Mouse (Mus musculus) ES-Bruce4 (cell line): ENCODE measurements around the gene Tmem30b. TPM values are rescaled to one million over a fixed set of nuclear protein-coding genes. Genes with fewer than 3 reads are reported as not detected.

Experiments
- H3K27ac ChIP-seq: 2 replicates; pipeline ENCODE4 v1.5.1; 2012; ENCODE audit warnings: low read length, inconsistent platforms; ENCODE audit not compliant: insufficient read depth
- H3K27me3 ChIP-seq: 2 replicates; pipeline ENCODE4 v1.6.1; 2012; ENCODE audit warnings: mild to moderate bottlenecking, low read length, inconsistent platforms; ENCODE audit not compliant: control insufficient read depth, poor library complexity, insufficient read depth, severe bottlenecking
- H3K36me3 ChIP-seq: 2 replicates; pipeline ENCODE4 v1.6.1; 2012; ENCODE audit warnings: inconsistent platforms, mild to moderate bottlenecking, low read length, moderate library complexity; ENCODE audit not compliant: control insufficient read depth, poor library complexity, insufficient read depth, severe bottlenecking
- H3K4me1 ChIP-seq: one replicate; pipeline ENCODE4 v1.8.1; 2011; ENCODE audit warnings: low read length; ENCODE audit not compliant: control insufficient read depth, insufficient read depth
- H3K4me3 ChIP-seq: 2 replicates; pipeline ENCODE4 v1.5.1; 2011; ENCODE audit warnings: low read depth, mild to moderate bottlenecking, low read length
- H3K9ac ChIP-seq: 2 replicates; pipeline ENCODE4 v1.6.1; 2012; ENCODE audit warnings: low read depth, mild to moderate bottlenecking, inconsistent platforms; ENCODE audit not compliant: poor library complexity, severe bottlenecking
- H3K9me3 ChIP-seq: replicated peaks from 2 replicates; pipeline ENCODE4 v1.6.1; 2012; ENCODE audit warnings: mild to moderate bottlenecking, low read length, inconsistent platforms; ENCODE audit not compliant: control insufficient read depth, poor library complexity, insufficient read depth, severe bottlenecking
- CTCF ChIP-seq: IDR thresholded peaks from one replicate; pipeline ENCODE4 v1.8.1; 2011; ENCODE audit warnings: low read depth, low read length
- EP300 ChIP-seq: IDR thresholded peaks from 2 replicates; pipeline ENCODE4 v1.6.1; 2011; ENCODE audit warnings: low read depth, low read length; ENCODE audit not compliant: insufficient read depth
- POLR2A ChIP-seq: IDR thresholded peaks from one replicate; pipeline ENCODE4 v1.8.1; 2011; ENCODE audit warnings: low read length; ENCODE audit not compliant: insufficient read depth
- polyA plus RNA-seq: library from polyadenylated mRNA; stranded (reverse); fragments of >200 nt; gene quantifications from 2 replicates; pipeline ENCODE4 v1.2.4, GENCODE M21; 2011; ENCODE audit warnings: low read depth; ENCODE audit not compliant: missing spikeins, insufficient read depth, insufficient read length

Gene Tmem30b
- polyA plus RNA-seq, result 13.5 and 14.7 TPM in 2 replicates

GRCm38 (mm10) chr12:73546086-73546711, at the start of gene Tmem30b:
Tmem30b (minus strand) TSS chr12:73546392.
- Histone ChIP-seq H3K4me3 (peak within 1 kb of the TSS; percentile 80), H3K27me3 (no peaks in the 10 kb centered on the region; the same call in 1 of the 2 replicates), H3K36me3 (no peaks in the 10 kb centered on the region), H3K9ac (peak within 1 kb of the TSS; percentile 62), H3K27ac (no peak within 1 kb of the TSS), H3K4me1 (peaks cover 1% of the 10 kb centered on the region), H3K9me3 (no peaks in the 10 kb centered on the region)
- no peak for TF ChIP-seq EP300
- no peak for TF ChIP-seq POLR2A
- no peak for TF ChIP-seq CTCF

GRCm38 (mm10) chr12:73595226-73595625, 49.0 kb upstream of the Tmem30b start:
- H3K9ac ChIP-seq, result no peak overlapping the region
- no peak overlapping the region for H3K27ac ChIP-seq
- H3K9me3 ChIP-seq, result no peaks in the 10 kb centered on the region
- TF ChIP-seq EP300 (no peak), CTCF (no peak), POLR2A (no peak)
- no peaks in the 10 kb centered on the region for H3K27me3 ChIP-seq
- H3K4me3 ChIP-seq, result no peak overlapping the region
- no peaks in the 10 kb centered on the region for H3K4me1 ChIP-seq
- no peaks in the 10 kb centered on the region for H3K36me3 ChIP-seq

GRCm38 (mm10) chr12:73594177-73594745, 48.1 kb upstream of the Tmem30b start:
- Histone ChIP-seq H3K4me3 (no peak overlapping the region), H3K9ac (no peak overlapping the region), H3K9me3 (no peaks in the 10 kb centered on the region), H3K27me3 (no peaks in the 10 kb centered on the region), H3K27ac (no peak overlapping the region), H3K36me3 (no peaks in the 10 kb centered on the region), H3K4me1 (no peaks in the 10 kb centered on the region)
- TF ChIP-seq CTCF (no peak), POLR2A (no peak), EP300 (no peak)

- no peak overlapping the region for H3K27ac ChIP-seq
- H3K4me3 ChIP-seq, result no peak overlapping the region
- no peaks in the 10 kb centered on the region for H3K36me3 ChIP-seq
- TF ChIP-seq CTCF, result no peak
- TF ChIP-seq EP300, result no peak
- TF ChIP-seq POLR2A, result no peak
- H3K9me3 ChIP-seq, result no peaks in the 10 kb centered on the region
- no peaks in the 10 kb centered on the region for H3K4me1 ChIP-seq
- no peaks in the 10 kb centered on the region for H3K27me3 ChIP-seq
- H3K9ac ChIP-seq, result no peak overlapping the region
These were observed 47.0 kb upstream of the Tmem30b start for GRCm38 (mm10) chr12:73593021-73593798.

GRCm38 (mm10) chr12:73591625-73592024, 45.4 kb upstream of the Tmem30b start:
- H3K36me3 ChIP-seq, result no peaks in the 10 kb centered on the region
- no peak overlapping the region for H3K4me3 ChIP-seq
- no peak overlapping the region for H3K9ac ChIP-seq
- H3K27ac ChIP-seq, result no peak overlapping the region
- no peaks in the 10 kb centered on the region for H3K9me3 ChIP-seq
- H3K4me1 ChIP-seq, result no peaks in the 10 kb centered on the region
- peaks cover 3% of the 10 kb centered on the region; the same call in 1 of the 2 replicates for H3K27me3 ChIP-seq
- TF ChIP-seq CTCF (no peak), POLR2A (no peak), EP300 (no peak)
